Mouse (Mus musculus) cerebellum, adult 2 months (tissue): ENCODE measurements around the gene B230104I21Rik.

ENCODE experiments used
- CTCF ChIP-seq: fragments of 200-500 bp; IDR thresholded peaks from 2 replicates; pipeline ENCODE4 v1.5.1; 2011; ENCODE audit warnings: low read depth, mild to moderate bottlenecking, control low read depth, low read length, moderate library complexity, borderline replicate concordance; ENCODE audit not compliant: insufficient read depth
- POLR2A ChIP-seq: fragments of 200-500 bp; IDR thresholded peaks from 2 replicates; pipeline ENCODE4 v1.6.1; 2011; ENCODE audit warnings: low read length, control low read depth, borderline replicate concordance; ENCODE audit not compliant: insufficient read depth

DNA sequence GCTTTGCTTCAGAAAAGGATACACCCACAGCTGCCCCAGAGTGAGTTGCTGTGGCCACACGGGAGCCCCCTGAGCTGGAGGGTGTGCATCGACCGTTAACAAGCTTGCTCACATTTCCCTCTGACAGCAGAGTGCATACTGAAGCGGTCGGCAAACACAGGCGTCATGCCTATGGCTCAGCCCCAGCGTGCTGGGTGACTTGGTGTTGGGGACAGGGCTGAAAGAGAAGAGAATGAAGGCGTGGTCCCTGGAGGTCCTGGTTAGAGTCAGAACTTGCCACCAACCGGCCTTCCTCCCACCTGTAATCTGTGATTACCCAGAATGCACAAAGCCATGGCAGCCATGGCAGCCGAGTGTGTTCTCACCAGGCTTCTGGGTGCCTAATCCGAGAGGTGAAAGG, 22.9 kb downstream of the B230104I21Rik start:
- no peak for TF ChIP-seq CTCF
- no peak for TF ChIP-seq POLR2A
